Mouse (Mus musculus) stomach, postnatal 0 days (tissue): ENCODE measurements at regions not wholly inside any gene's neighbourhood (a gene's known extent, or its start where the extent isn't known, plus 50 kb on each side); places are given as distances from the start of the nearest gene placed in this dataset.

ENCODE experiments used
- CTCF ChIP-seq: IDR thresholded peaks from 2 replicates; pipeline ENCODE4 v1.5.1; 2016; ENCODE audit warnings: antibody characterized with exemption, low read depth, mild to moderate bottlenecking, moderate library complexity
- EP300 ChIP-seq: optimal IDR thresholded peaks from 2 replicates; pipeline ENCODE3; 2016; ENCODE audit warnings: antibody characterized with exemption

- TF ChIP-seq CTCF = no peak
- no peak for TF ChIP-seq EP300
These were observed 477.1 kb upstream of the Cntn5 start for GRCm38 (mm10) chr9:11381648-11382075.
